Mouse (Mus musculus) brain, embryonic 14.5 days (tissue): ENCODE results near the gene BC025920.
"Not testable (repeated sequence)": the region's sequence is repeated elsewhere in the genome, so short reads cannot be mapped to it uniquely, and the experiment has no call there.

ENCODE experiments used
- CTCF ChIP-seq: fragments of 200-500 bp; IDR thresholded peaks from 2 replicates; pipeline ENCODE4 v1.5.1; 2012; ENCODE audit warnings: inconsistent platforms, mild to moderate bottlenecking, moderate library complexity, borderline replicate concordance; ENCODE audit not compliant: insufficient read depth, insufficient read length; ENCODE audit errors: extremely low read depth
- POLR2A ChIP-seq: fragments of 200-500 bp; IDR thresholded peaks from 2 replicates; pipeline ENCODE4 v1.6.1; 2012; ENCODE audit warnings: mild to moderate bottlenecking, inconsistent platforms, borderline replicate concordance; ENCODE audit not compliant: poor library complexity, insufficient read depth, insufficient read length, severe bottlenecking; ENCODE audit errors: extremely low read depth

DNA sequence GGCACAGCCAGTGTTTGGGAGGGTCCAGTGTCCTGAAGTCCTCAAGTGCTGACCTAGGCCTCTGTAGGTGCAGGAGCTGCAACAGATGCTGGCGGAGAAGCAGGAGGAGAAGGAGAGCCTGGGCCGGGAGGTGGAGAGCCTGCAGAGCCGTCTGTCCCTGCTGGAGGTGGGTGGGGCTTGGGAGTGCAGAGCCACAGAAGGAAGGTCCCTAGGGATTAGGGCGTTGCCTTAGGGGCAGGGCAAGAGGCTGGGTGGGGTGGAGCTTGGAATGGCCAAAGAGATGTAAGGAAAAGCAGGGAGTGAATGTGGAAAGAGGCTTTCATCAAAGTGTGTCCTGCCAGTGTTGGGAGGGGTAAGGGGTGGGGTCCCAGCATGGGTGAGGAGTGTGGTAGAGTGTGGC, 34.8 kb downstream of the BC025920 start:
- not testable (repeated sequence) for TF ChIP-seq CTCF, POLR2A
